21 mouse cellular contexts compared by ENCODE assay signal in genomic region chr10:119218274-119219080, GRCm38 (mm10). TPM values are rescaled to one million over a fixed set of nuclear protein-coding genes. Genes with fewer than 3 reads are reported as not detected.
A peak's percentile ranks its signal among the peaks of the same experiment; 100 is the strongest.
DNase-seq lines count a peak whose midpoint lies in the region; ATAC-seq and TF ChIP-seq lines count a peak whose summit lies in the region.
"Had no signal": no experiment of that assay in that cellular context is flagged by ENCODE, and none has a peak within 500 bp of the region (broad histone marks: within the 10 kb centered on the region; RNA-seq: fewer than 3 reads in every experiment).

No protein-coding gene starts in this region.

- H3K36me3 ChIP-seq in hindbrain, embryonic 14.5 days (replicated peaks; ENCODE audit: control insufficient read depth, insufficient read depth): peaks cover 53% of the 10 kb centered on the region
- H3K36me3 ChIP-seq in hindbrain, embryonic 10.5 days: peaks cover 87% of the 10 kb centered on the region
- H3K36me3 ChIP-seq in thymus, adult 2 months (ENCODE audit: control insufficient read depth, insufficient read depth, low read length): peaks cover 15% of the 10 kb centered on the region

- H3K4me3 ChIP-seq in hindbrain, embryonic 14.5 days (replicated peaks; ENCODE audit: low read length): no peak overlapping the region
- no peak overlapping the region for H3K4me3 ChIP-seq in hindbrain, embryonic 10.5 days
- H3K4me3 ChIP-seq in thymus, adult 2 months (ENCODE audit: control insufficient read depth, insufficient read depth, low read length): peak overlapping the region; percentile 17; the same call in 1 of the 2 replicates
- H3K4me3 ChIP-seq: embryonic facial prominence, embryonic 12.5 days; erythroblast, embryonic 14.5 days; forebrain, embryonic 15.5 days; limb, embryonic 13.5 days; liver, embryonic 13.5 days had no signal

- H3K27ac ChIP-seq in hindbrain, embryonic 14.5 days: 0 out of 2 replicates have a peak overlapping the region, but pooled peaks have one; percentile 26
- no peak overlapping the region for H3K27ac ChIP-seq in hindbrain, embryonic 10.5 days
- H3K27ac ChIP-seq in thymus, adult 2 months (ENCODE audit: control insufficient read depth, insufficient read depth, low read length): peak overlapping the region; percentile 91
- H3K27ac ChIP-seq: embryonic facial prominence, embryonic 12.5 days; forebrain, embryonic 15.5 days; limb, embryonic 13.5 days; liver, embryonic 13.5 days had no signal

- WGBS in hindbrain, embryonic 14.5 days: 92% methylated on average over 15 of the region's 15 CpGs
- 95% methylated on average over 15 of the region's 15 CpGs for WGBS in hindbrain, embryonic 10.5 days
- WGBS in thymus, adult 2 months: 81% methylated on average over 15 of the region's 15 CpGs

- peaks cover 10% of the 10 kb centered on the region for H3K4me1 ChIP-seq in hindbrain, embryonic 14.5 days (replicated peaks; ENCODE audit: control insufficient read depth, insufficient read depth, low read length)
- peaks cover 7% of the 10 kb centered on the region; the same call in 1 of the 2 replicates for H3K4me1 ChIP-seq in hindbrain, embryonic 10.5 days (replicated peaks)
- peaks cover 5% of the 10 kb centered on the region for H3K4me1 ChIP-seq in thymus, adult 2 months (replicated peaks; ENCODE audit: control insufficient read depth, insufficient read depth, low read length)

- no peak overlapping the region for H3K4me2 ChIP-seq in hindbrain, embryonic 14.5 days (replicated peaks)
- H3K4me2 ChIP-seq: embryonic facial prominence, embryonic 12.5 days; forebrain, embryonic 15.5 days; limb, embryonic 13.5 days; liver, embryonic 13.5 days; lung, embryonic 14.5 days had no signal

- no peak for ATAC-seq in hindbrain, embryonic 14.5 days (ENCODE audit: low FRiP score)
- ATAC-seq: forebrain, embryonic 15.5 days; midbrain, embryonic 16.5 days had no signal

- H3K9me3 ChIP-seq in hindbrain, embryonic 14.5 days (ENCODE audit: control insufficient read depth, low read length): no peaks in the 10 kb centered on the region
- no peaks in the 10 kb centered on the region for H3K9me3 ChIP-seq in hindbrain, embryonic 10.5 days
- H3K9me3 ChIP-seq: embryonic facial prominence, embryonic 12.5 days; forebrain, embryonic 15.5 days; limb, embryonic 13.5 days; liver, embryonic 13.5 days had no signal

- DNase-seq in hindbrain, embryonic 14.5 days (ENCODE audit: low spot score): no peak
- no peak for DNase-seq in hindbrain, embryonic 10.5 days (ENCODE audit: low spot score)
- DNase-seq in thymus, adult 2 months: peak; percentile 7
- DNase-seq in thymus, adult 18-20 months: no peak
- DNase-seq in brain, adult 2 months (ENCODE audit: low read depth, low spot score): peak; percentile 26
- DNase-seq in thymus, postnatal 36 days: peak; percentile 13 to 15
- no peak for DNase-seq in right cerebral cortex, adult 2 months (ENCODE audit: low spot score in 2 of 2)
- DNase-seq in cerebellum, postnatal 14 days: no peak
- DNase-seq: cerebellum, adult 8-10 months; heart, adult 18-20 months; heart, postnatal 36 days; kidney, adult 9 months; kidney, postnatal 25 days; liver, embryonic 13.5 days; right cerebral cortex, adult 18-20 months had no signal

- no peak for TF ChIP-seq CTCF in thymus, adult 2 months (IDR thresholded peaks at IDR 0.05; ENCODE audit: borderline replicate concordance, control insufficient read depth, extremely low read depth, insufficient read depth, low read length, poor library complexity)

- no peaks in the 10 kb centered on the region for H3K27me3 ChIP-seq in hindbrain, embryonic 14.5 days (ENCODE audit: control insufficient read depth, insufficient read depth, low read length)
- H3K27me3 ChIP-seq in hindbrain, embryonic 10.5 days (ENCODE audit: insufficient read depth, poor library complexity, severe bottlenecking): no peaks in the 10 kb centered on the region
- H3K27me3 ChIP-seq in thymus, adult 2 months (ENCODE audit: control insufficient read depth, insufficient read depth, low read length): no peaks in the 10 kb centered on the region
- H3K27me3 ChIP-seq: embryonic facial prominence, embryonic 12.5 days; forebrain, embryonic 15.5 days; limb, embryonic 13.5 days; liver, embryonic 13.5 days had no signal

- no peak for TF ChIP-seq POLR2A in thymus, adult 2 months (IDR thresholded peaks at IDR 0.05; ENCODE audit: control insufficient read depth, extremely low read depth, insufficient read depth, low read length, poor library complexity)

- no peak overlapping the region for H3K9ac ChIP-seq in hindbrain, embryonic 14.5 days
- H3K9ac ChIP-seq: embryonic facial prominence, embryonic 12.5 days; forebrain, embryonic 15.5 days; limb, embryonic 13.5 days; liver, embryonic 13.5 days; lung, embryonic 14.5 days had no signal

RNA-seq across cellular contexts. Expression of gene Cand1, which starts 21.4 kb away (rescaled TPM):
- polyA plus RNA-seq in hindbrain, embryonic 14.5 days (2014; fragmentation: Nextera tagmentation; extraction: Ambion mirVana): 79.5 and 80.0 TPM in 2 replicates
- polyA plus RNA-seq in hindbrain, embryonic 10.5 days (2016; fragmentation: Nextera tagmentation; extraction: Ambion mirVana): 82.6 and 96.5 TPM in 2 replicates
- polyA plus RNA-seq in thymus, adult 2 months (2012; rRNA removed): 56.9 and 63.3 TPM in 2 replicates

Comparison
In these comparisons a context has a peak if more than half of its experiments do, and no peak if none do; other contexts are left out.
1. DNase-seq: peak in thymus, adult 2 months (single experiment), brain, adult 2 months (single experiment) and thymus, postnatal 36 days (2 of 2); none in hindbrain, embryonic 14.5 days (single experiment), hindbrain, embryonic 10.5 days (single experiment), thymus, adult 18-20 months (0 of 2), right cerebral cortex, adult 2 months (0 of 2) and cerebellum, postnatal 14 days (0 of 2).